Mouse (Mus musculus): ENCODE data around the gene Dennd1a.

Dennd1a gene

DNA sequence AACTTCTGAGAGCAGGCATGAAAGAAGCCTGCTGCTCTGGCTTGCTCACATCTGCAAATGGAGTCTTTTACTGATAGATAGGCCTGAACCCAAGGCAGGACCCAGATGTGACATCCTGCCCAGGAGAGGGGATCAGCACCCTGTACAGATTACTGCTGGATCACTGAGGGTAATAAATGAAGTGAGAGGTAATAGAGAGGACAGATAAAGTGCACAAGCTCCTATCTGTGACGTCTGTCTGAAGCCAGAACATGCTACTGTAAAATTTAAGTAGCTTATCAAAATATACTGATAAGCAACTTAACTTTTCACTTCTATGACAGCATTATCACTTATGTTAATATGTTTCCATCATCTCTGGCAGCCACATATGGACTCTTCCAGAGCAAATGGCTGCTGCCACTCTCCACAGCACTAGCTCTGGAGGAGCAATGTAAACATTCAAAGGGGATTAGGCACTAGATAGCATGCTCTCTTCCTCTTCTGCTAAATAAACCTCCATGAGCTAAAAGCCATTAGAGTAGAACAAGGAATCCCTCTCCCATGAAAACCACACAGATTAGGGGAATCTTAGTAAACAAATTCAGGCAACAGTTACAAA lies 235.6 kb downstream of the Dennd1a start:
- in situ Hi-C loops (cut with MboI, MseI) = no loop called here

DNA sequence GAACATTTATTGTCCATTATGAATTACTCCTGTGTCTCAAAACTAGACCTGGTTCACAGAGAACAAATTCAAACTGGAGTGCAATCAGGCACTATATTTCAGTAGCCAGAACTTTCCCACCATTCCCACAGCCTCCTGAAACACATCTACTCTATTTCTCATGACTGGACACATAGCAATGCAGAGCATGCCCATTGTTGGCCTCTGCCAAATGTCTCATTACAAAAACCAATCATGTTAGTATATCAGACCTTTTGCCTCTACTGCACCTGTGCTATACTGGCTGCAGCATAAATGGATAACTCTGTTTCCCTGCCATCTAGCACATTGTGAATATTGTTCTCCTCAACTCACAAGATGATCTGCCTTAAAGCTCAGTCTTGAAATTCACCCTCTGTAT lies 238.2 kb downstream of the Dennd1a start:
- in situ Hi-C loops (cut with MboI, MseI) = loop anchor here (5.0 kb wide), 1 partner anchor 48 kb away; no protein-coding TSS in a partner anchor

DNA sequence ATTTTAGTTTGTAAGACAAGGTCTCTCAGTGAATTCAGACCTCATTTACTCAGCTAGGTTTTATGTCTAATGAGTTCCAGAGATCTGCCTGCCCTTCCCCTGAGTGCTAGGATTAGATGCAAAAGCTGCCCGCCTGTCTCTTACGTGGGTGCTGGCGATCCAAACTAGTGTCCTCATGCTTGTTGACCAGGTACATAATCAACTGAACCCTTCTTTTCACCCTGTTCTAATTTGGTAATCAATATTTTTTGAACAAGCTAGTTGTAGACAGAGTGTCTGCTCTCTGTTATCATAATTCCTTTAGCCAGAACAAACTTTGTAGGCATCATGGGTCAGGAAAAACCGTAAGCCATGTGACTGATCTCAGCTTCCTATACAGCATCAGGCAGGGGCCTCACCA lies 241.9 kb downstream of the Dennd1a start:
- in situ Hi-C loops (cut with MboI, MseI) = loop anchor here (5.0 kb wide), 1 partner anchor 52 kb away; no protein-coding TSS in a partner anchor

DNA sequence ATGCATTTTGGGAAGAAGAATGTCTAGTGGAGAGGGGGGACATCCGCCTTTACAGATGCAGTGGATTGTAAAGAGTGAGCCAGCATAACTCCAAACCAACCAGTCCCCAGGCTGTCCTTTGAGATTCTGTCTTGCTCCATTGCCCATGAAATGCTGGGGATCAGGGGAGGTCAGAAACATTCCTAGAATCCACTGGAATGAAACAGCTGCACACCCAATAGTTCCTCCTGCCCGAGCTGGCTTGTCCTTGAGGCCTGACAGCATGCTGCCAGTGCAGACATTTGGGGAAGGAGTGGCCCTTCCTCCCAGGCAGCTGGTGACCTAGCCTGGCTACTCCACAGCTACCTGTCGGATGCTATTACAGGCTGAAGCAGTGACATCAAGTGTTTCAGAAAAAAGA lies 246.3 kb downstream of the Dennd1a start:
- in situ Hi-C loops (cut with MboI, MseI) = no loop called here

DNA sequence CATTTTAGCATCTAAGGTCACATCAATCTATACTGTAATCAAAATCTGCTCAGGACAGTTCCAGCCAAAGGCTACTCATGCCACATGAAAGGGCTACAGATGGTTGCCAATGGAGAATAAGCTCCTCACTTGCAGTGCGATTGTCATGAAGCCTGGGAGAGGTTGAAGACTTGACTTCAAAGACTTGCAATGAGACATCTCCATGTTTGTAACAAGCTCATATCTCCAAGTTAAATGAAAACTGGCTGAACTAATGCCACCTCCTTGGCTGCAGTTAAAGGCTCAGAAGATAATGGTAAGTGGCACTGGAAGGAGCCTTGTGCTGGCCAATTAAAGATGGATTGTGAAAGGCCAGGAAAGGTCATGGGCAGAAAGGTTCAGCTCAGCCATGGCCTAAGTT lies 247.6 kb downstream of the Dennd1a start:
- in situ Hi-C loops (cut with MboI, MseI) = no loop called here

DNA sequence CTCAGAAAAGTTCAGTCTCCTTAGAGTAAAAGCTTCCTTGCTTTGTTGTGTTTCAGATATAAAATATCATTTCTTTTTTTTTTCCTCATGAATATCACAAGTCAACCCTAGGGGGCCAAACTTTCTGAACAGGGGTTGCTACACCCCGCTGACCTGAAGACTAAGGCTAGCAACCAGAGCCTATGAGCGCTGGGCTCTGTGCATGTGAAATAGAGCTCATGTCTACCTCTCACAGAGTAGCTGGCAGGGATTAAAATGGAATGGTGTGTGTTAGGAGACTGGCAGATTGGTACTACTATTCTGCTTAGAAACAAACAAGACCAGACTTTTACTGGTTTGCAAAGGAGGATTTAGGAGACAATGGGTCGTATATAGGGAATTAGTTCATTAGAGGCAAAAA lies 258.9 kb downstream of the Dennd1a start:
- in situ Hi-C loops (cut with MboI, MseI) = no loop called here

DNA sequence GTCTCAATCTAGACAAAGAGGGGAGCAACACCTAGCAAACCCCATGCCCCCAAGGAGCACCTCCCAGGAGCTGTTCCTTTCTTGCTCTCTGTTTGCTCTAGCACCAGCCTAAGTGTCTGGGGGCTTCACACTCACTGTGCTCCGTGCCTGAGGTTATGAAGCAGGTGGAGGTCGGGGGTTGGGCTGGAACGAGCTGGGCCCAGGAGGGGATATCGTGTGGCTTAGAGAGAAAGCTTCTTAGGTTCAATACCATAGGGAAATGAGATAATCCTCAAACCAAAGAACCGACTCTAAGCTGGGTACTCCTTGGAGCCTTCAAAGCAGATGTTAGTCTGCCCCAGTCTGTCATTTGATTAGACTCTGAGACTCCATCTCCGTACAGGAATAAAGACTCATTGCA lies 261.6 kb downstream of the Dennd1a start:
- in situ Hi-C loops (cut with MboI, MseI) = no loop called here

DNA sequence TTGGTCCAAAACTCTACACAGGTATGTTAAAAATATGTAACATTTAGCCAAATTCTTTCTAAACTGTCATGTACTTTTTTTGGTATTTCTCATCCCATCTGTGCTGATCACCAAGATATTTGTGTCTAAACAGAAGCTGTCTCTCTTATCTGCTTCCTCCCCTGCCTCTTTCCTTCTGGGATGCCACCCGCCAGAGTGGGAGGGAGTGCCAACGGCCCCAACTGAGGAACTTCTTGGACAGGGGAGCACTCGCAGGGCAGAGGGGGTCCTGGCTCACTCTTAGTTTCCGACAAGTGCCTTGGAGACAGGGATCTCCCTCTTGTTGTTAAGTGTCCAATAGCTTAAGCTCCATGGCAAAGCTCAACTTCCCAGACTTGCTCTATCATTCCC lies 263.5 kb downstream of the Dennd1a start:
- in situ Hi-C loops (cut with MboI, MseI) = no loop called here

DNA sequence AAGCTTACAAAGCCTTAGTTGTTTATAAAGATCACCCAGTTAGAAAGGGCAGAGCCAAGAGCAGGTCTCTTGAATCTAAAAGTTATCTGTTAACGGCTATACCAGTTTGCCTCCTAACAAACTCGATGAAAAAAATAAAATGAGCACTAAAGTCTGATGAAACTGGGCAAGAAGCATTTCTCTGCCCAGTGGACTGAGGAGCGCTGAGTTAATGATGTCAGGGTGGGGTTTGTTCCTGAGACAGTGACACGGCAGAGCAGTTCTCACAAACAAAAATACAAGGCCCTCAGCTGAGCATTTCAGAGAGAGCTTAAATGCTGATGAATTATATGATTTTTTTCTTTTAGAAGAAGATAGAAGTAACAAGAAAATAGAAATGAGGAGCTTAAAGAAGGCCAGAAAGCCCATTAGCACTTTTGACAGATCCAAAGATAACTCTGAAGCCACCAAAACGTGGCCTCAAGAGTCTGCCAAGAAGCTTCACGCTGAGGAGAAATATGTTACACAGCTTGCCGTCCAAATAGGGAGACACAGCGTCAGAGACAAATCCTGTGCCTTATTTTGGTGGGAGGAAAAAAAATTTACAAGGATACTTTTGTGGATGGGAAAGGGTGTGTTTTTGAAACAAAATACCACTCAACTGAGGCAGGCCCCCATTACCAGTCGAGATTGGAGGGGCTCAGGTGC lies 264.0 kb downstream of the Dennd1a start:
- in situ Hi-C loops (cut with MboI, MseI) = no loop called here

DNA sequence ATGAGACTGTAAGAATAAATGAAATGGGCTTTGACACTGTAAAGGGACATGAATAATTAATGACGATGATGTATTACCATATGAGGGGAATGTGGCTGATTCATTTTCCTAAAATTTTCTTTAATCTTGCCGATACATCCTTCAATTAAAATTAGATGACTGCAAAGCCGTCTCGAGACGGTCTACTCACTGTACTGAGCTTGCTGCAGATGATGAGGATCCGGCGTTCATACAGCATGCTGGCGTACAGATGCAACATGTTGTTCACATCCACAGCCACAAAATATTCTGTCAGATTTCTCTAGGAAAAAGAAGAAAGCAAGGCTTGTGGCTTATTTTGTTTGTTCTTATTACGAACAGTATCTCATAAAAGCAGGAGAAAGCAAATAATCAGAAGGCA lies 266.0 kb downstream of the Dennd1a start:
- in situ Hi-C loops (cut with MboI, MseI) = no loop called here

DNA sequence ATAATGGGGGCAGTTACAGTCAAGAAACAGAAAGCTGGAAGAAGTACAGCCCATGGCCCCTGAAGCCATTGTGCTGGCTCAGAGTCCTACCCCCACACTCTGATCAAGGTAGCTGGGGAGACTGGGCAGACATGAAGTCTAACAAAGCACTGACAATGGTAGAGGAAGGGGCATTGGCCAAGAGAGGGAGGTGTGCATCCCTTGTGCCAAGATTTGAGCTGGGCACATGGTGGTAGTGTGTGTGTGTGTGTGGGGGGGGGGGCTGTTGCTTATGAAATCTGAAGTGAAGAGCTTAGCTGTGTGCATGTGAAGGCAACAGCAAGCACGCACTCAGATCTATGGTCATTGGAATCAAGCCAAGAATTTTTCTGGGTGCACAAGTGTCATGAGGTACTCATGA lies 272.5 kb downstream of the Dennd1a start:
- in situ Hi-C loops (cut with MboI, MseI) = no loop called here

DNA sequence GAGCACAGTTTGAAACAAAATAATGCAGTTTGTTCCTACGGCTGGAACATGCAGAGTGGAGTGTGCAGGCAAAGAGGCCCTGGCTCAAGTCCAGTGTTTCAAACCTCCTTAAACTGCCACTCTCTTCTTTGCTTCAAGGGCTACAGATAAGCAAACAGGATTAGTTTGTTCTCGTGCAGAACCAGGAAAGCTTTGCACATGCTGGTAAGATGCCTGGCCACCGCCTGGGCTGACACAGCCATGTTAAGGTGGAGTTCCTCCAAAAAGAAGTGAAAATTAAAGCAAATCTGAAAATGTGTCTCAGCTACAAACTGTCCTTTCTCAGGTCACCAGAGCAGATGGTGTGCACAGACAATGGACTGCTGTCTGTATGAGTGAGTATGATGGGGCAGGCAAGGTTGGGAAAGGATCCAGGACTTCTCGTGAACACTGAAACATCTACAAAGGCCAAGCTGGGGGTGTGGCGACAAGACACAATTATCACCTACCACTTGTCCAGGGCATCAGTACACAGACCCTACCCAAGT lies 273.3 kb downstream of the Dennd1a start:
- in situ Hi-C loops (cut with MboI, MseI) = no loop called here

DNA sequence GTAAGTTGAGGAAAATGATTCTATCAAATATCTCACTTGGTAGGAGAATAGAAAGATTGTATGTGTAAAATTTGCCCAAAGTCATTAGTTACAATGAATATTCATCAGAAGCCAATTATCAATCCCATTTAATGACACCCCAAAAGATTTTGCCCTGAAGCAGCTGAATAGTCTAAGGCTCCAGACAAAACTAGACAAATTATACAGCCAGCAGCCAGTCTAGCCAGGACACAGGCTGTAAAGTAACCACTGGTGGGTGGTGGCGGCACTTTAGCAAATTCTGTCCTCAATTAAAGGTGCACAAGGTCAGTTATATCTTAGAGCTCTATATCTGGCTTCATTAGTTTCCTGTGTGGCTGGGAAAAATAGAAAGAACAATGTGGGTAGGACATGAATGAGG lies 280.0 kb downstream of the Dennd1a start:
- in situ Hi-C loops (cut with MboI, MseI) = no loop called here

DNA sequence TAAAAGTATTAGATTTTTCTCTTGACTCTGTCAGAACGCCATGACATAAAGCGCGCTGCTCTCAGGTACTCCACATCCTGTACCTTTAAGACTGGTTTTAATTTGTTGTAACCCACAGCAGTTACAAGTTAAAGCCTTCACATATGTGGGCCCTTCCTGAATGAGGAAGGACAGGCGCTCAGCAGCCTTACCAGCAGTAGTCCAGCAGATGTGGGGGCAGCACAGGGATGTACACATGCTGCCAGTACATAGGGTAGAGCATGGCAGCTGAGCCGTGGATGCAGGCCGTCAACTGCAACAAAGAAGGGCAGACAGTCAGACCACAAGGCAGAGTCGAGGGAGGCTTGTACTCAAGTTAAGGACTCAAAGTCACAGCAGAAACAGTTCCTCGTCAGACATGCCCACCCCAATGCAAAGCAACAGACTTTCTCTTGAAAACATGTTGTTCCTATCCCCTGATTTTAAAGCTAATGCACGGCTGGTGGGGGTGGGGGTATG lies 284.0 kb downstream of the Dennd1a start:
- in situ Hi-C loops (cut with MboI, MseI) = no loop called here

DNA sequence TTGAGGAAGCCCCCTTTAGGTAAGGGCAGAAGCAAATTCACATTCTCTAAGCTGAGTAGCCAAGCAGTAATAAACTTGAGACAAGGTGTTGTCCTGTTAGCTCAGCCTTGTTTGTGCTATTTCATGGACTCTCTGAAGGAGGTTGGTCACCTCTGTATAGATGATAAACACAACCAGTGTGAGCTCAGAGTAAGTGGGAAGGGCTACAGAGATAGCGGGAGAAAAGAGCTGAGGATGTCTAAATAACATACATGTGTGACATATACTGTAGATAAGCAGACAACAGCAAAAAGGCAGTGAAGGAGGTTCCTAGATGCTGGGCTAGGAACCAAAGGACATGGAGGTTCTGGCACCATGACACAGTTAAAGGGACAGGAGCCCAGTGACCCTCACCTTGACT lies 286.2 kb downstream of the Dennd1a start:
- in situ Hi-C loops (cut with MboI, MseI) = no loop called here

DNA sequence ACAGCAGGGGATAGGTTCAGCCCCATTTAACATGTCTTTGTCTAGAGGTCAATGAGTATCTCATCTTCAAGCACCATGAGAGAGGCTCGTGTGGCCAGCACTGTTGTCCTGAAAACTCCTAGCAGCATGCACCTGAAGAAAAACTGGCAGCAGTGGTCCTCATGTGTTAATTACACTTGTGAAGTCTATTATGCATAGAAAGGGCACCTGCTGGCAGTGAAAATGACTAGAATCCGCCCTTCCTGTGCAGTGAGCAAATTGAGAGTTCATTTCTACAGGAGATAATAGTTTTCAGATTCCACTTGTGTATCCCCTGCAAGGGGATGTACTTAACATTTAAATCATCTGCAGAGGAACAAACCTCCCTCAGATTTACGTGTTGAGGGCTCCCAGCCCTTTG lies 289.2 kb downstream of the Dennd1a start:
- in situ Hi-C loops (cut with MboI, MseI) = no loop called here

DNA sequence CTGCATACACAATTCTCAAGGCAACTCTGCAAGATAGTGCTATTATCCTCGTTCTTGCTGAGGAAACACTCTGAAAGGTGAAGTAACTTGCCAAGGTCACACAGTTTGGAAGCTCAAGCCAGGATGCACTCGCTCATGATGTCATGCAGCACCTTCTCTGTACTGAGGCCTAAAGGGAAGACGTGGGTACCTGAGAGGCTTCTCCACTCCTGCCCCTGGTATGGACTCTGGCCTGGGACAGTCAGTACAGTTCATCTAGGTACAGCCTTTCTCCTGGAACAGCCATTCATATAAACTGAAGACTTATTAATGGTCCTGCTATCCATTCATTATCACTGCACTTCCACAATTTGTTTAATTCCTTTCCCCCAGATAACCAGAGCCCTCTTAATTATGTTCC lies 298.1 kb downstream of the Dennd1a start:
- in situ Hi-C loops (cut with MboI, MseI) = no loop called here

DNA sequence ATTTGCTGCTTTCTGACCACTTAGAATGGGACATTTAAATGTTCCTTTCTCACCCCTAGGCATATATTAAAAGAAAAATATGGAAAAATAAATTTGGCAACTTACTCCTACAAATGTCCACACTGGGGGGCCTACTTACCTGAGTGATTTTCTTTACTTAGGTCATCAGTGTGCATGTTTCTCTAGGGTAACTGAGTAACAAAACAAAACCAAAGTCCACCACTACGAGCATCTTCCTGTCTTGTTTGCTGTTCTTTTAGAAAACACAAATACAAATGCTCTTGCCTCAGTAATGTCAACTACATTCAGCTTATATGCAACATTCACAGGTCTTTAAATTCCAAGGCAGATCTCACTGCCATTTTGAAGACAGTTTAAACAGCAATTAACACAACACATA lies 298.9 kb downstream of the Dennd1a start:
- in situ Hi-C loops (cut with MboI, MseI) = no loop called here

DNA sequence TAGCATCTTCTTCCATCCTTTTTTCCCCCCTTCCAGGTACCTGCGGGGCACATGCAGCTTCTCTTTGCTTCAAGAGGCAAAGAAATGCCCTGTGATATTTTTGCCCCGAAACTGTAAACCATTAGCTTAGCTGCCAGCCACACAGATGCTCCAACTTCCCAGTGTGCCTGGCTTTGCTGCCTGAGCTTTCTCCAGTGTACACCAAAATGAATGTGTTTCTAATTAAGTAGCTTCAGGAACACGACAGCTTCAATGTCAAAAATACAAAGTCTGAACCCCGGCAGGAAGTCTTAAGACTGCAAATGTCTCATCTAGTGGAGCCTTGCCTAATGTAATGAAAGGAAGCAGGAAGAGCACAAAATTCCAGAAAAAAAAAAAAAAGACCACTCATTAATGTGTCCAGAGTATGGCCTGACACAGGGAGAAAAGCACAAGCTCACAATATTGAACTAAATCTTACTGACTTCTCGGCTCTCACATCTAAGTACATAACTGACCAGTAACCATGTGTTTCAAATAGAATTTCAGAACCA lies 301.4 kb downstream of the Dennd1a start:
- in situ Hi-C loops (cut with MboI, MseI) = no loop called here

DNA sequence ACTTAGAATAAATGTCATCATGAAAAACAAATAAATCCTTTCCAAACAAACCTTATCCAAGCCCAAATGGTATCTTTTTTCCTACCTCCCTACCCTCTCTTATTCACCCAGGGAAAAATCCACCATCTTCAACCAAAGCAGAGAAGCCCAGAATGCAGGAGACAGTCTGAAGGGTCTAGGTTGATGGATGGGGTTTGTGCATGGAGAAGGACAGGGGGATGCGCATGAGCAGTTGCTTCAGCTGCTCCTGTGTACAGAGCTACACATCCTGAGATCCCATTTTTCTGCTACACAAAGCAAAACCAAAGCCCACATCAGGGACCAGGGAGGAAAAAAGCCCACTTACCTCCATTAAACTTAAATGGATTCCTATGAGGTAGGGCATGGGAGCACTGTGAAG lies 304.5 kb downstream of the Dennd1a start:
- in situ Hi-C loops (cut with MboI, MseI) = no loop called here

DNA sequence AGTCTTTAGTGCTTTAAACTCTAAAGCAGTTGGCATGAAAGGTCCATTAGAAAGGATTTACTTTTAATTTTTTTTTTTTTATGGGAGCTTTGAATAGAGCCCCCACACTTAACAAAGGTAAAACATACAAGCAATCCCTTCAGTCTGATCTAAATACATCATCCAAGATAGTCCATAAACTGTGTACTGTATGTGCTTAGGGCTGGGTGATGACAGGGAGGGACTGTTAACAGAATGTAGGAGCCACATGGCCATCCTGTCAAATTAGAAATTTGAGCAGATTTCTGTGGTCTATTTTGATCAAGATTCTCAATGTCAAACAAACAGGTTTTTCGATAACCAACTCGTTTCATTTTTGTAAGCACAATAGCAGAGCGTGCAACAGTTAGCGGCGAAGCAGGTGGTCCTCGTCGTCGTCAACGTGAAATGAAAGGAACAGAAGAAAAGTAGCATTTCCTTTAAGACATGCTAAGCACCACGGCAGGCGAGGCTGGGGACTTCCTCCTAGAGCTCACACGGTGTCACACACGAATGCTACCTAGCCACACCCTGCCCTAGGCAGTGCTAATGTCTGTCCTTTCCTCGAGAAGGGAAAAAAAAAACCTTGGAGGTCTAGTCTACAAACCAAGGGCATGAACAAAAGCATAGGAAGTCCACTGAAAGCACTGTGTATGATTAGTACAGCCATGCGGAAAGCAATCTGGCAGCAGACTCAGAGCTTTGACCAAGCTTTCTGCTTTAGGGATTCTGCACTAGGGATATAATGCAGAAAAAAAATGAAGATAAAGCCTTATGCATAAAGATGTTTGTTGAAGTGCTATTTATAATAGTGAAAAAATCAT lies 305.4 kb downstream of the Dennd1a start:
- in situ Hi-C loops (cut with MboI, MseI) = no loop called here

DNA sequence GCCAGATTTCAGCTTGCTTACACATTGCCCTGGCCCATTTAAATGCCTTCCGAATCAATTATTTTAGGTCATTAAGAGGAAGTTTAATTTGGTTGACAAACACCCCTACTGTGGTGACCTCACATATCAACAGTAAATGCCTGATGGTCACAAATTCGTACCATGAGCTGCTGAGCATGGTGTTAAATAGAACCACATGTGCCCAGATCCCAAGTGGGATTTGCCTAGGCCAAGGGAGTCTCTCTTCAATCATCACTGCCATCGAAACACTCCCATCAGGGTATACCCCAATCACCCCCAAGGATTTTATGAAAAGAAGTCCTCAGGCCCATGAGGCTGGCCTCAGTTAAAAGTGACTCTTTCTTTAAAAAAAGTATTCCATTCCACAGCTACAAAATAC lies 313.0 kb downstream of the Dennd1a start:
- in situ Hi-C loops (cut with MboI, MseI) = no loop called here
